Comparison of ENCODE assay signal across 8 mouse cellular contexts in genomic region chr8:95142075-95142831, GRCm38 (mm10).
DNase-seq lines count a peak whose midpoint lies in the region; ATAC-seq lines count a peak whose summit lies in the region.

No protein-coding gene starts in this region.

- peak; percentile 77 for DNase-seq in gastrocnemius, postnatal 10 days
- peak; percentile 78 to 89 for DNase-seq in left cerebral cortex, adult 9 months (ENCODE audit: low spot score in 2 of 2)
- peak; percentile 92 for DNase-seq in right cerebral cortex, postnatal 14 days
- DNase-seq in urinary bladder, postnatal 4 days (ENCODE audit: low spot score in 2 of 2), result peak; percentile 64 to 80

- ATAC-seq in activated CD4-positive, CD25-positive, alpha-beta regulatory T cell, adult 4 months, result peak; percentile 49
- peak; percentile 58 for ATAC-seq in common myeloid progenitor, adult 5-6 weeks (replicated peaks; ENCODE audit: low read depth, poor library complexity, severe bottlenecking)
- peak; percentile 68 for ATAC-seq in inflammation-experienced regulatory T-cells, adult 6 months
- ATAC-seq in megakaryocyte, adult 5-6 weeks (ENCODE audit: poor library complexity, severe bottlenecking), result peak; percentile 36

Comparison
In these comparisons a context has a peak if more than half of its experiments do, and no peak if none do; other contexts are left out.
1. Peak in every context shown above with its lines: DNase-seq and ATAC-seq.